27 mouse cellular contexts compared by ENCODE assay signal in genomic region chr1:175562379-175562778, GRCm38 (mm10). TPM values are rescaled to one million over a fixed set of nuclear protein-coding genes. Genes with fewer than 3 reads are reported as not detected.
"Had no signal": no experiment of that assay in that cellular context is flagged by ENCODE, and none has a peak within 500 bp of the region (broad histone marks: within the 10 kb centered on the region; RNA-seq: fewer than 3 reads in every experiment).

No protein-coding gene starts in this region.

- H3K4me3 ChIP-seq: embryonic facial prominence, embryonic 10.5 days; embryonic facial prominence, embryonic 12.5 days; embryonic facial prominence, embryonic 13.5 days; embryonic facial prominence, embryonic 15.5 days; erythroblast, embryonic 14.5 days; forebrain, embryonic 10.5 days; forebrain, embryonic 12.5 days; forebrain, embryonic 13.5 days; forebrain, embryonic 15.5 days; gastrocnemius, adult 2 months; heart, adult 2 months; heart, embryonic 10.5 days had no signal

- H3K4me2 ChIP-seq: embryonic facial prominence, embryonic 12.5 days; embryonic facial prominence, embryonic 13.5 days; embryonic facial prominence, embryonic 15.5 days; forebrain, embryonic 12.5 days; forebrain, embryonic 13.5 days; forebrain, embryonic 15.5 days had no signal

- H3K9me3 ChIP-seq: embryonic facial prominence, embryonic 10.5 days; embryonic facial prominence, embryonic 12.5 days; embryonic facial prominence, embryonic 13.5 days; embryonic facial prominence, embryonic 15.5 days; forebrain, embryonic 10.5 days; forebrain, embryonic 12.5 days; forebrain, embryonic 13.5 days; forebrain, embryonic 15.5 days; heart, embryonic 10.5 days had no signal

- DNase-seq: cerebellum, adult 8-10 months; cerebellum, adult 9-10 months; cerebellum, adult 9-11 months; cerebellum, postnatal 10 days; cerebellum, postnatal 14 days; cerebellum, postnatal 25 days; cerebellum, postnatal 36 days; embryo, embryonic 11 days; forebrain, postnatal 0 days; gastrocnemius, adult 2 months; gastrocnemius, postnatal 10 days; gastrocnemius, postnatal 14 days; gastrocnemius, postnatal 25 days; gastrocnemius, postnatal 36 days; heart, adult 2 months had no signal

- H3K27ac ChIP-seq: embryonic facial prominence, embryonic 10.5 days; embryonic facial prominence, embryonic 12.5 days; embryonic facial prominence, embryonic 13.5 days; embryonic facial prominence, embryonic 15.5 days; forebrain, embryonic 10.5 days; forebrain, embryonic 12.5 days; forebrain, embryonic 13.5 days; forebrain, embryonic 15.5 days; gastrocnemius, adult 2 months; heart, adult 2 months; heart, embryonic 10.5 days had no signal

- H3K36me3 ChIP-seq: embryonic facial prominence, embryonic 10.5 days; embryonic facial prominence, embryonic 12.5 days; embryonic facial prominence, embryonic 13.5 days; embryonic facial prominence, embryonic 15.5 days; forebrain, embryonic 10.5 days; forebrain, embryonic 12.5 days; forebrain, embryonic 15.5 days; heart, embryonic 10.5 days had no signal

- H3K9ac ChIP-seq: embryonic facial prominence, embryonic 12.5 days; embryonic facial prominence, embryonic 13.5 days; embryonic facial prominence, embryonic 15.5 days; forebrain, embryonic 12.5 days; forebrain, embryonic 13.5 days; forebrain, embryonic 15.5 days; forebrain, postnatal 0 days had no signal

- H3K4me1 ChIP-seq: embryonic facial prominence, embryonic 12.5 days; embryonic facial prominence, embryonic 15.5 days; forebrain, embryonic 10.5 days; forebrain, embryonic 12.5 days; forebrain, embryonic 13.5 days; forebrain, embryonic 15.5 days; heart, embryonic 10.5 days had no signal

- H3K27me3 ChIP-seq: embryonic facial prominence, embryonic 12.5 days; embryonic facial prominence, embryonic 13.5 days; embryonic facial prominence, embryonic 15.5 days; forebrain, embryonic 12.5 days; forebrain, embryonic 13.5 days; forebrain, embryonic 15.5 days had no signal

- ATAC-seq: forebrain, embryonic 13.5 days; forebrain, embryonic 14.5 days; forebrain, embryonic 15.5 days; forebrain, embryonic 16.5 days; forebrain, postnatal 0 days had no signal

RNA-seq across cellular contexts. Expression of gene Kmo, which starts 57.8 kb away (rescaled TPM):
- total RNA-seq: forebrain, postnatal 0 days had no signal
- polyA plus RNA-seq: embryonic facial prominence, embryonic 10.5 days; erythroblast, embryonic 14.5 days; forebrain, embryonic 13.5 days; forebrain, embryonic 14.5 days; forebrain, embryonic 15.5 days; forebrain, embryonic 16.5 days; forebrain, postnatal 0 days had no signal
